Mouse (Mus musculus): ENCODE results near the gene Wdr81. TPM values are rescaled to one million over a fixed set of nuclear protein-coding genes. Genes with fewer than 3 reads are reported as not detected.

The Wdr81 gene
- total RNA-seq, 2 experiments from 2014 or later, result 23.4 to 23.7 TPM

DNA sequence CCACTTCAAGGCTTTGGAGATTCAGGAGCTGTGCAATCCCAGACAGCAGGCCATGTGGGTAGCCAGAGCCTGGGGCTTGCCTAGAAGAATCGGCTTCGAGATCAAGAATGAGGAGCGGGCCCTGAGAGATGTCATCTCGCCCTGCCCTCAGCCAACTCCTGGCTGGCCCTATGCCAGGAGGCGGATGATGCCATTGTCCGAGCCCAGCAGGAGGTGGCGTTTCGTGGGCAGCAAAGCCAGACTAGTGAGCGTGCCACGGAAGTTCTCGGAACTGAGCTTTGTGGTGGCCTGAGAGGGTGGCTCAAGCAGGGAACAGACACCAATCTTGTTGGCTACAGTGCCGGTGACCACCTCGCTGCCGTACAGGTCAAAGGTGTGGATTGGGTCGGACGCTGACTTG lies 12.9 kb downstream of the Wdr81 start:
- 0 out of 2 replicates have a peak overlapping the region, but pooled peaks have one; percentile 28 for H3K27ac ChIP-seq

DNA sequence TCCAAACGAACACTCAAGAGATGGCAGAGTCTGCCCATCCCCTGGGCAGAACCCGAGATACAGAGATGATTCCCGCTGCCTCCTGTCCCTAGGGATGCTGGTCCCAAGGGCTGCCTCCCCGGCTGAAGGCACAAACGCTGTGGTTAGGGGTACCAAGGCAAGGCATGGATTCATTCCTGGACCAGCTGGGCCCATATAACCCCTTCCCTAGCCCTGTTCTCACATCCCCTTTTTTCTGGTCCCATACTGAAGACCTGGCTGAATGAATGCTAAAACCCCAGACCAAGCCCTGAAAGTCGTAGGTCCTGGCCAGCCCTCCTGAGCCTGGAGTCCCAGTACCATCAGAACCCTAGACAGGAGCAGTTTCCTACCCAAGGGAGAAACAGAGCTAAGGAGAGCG lies 13.5 kb downstream of the Wdr81 start:
- TF ChIP-seq CTCF (conservative IDR thresholded peaks at IDR 0.05), result no peak
- Histone ChIP-seq H3K27ac (0 out of 2 replicates have a peak overlapping the region, but pooled peaks have one; percentile 28), H3K4me3 (no peak overlapping the region)
- DNase-seq (ENCODE audit: low spot score in 2 of 2), result no peak

More for the DNA sequence above, 12.9 kb downstream of the Wdr81 start:
- TF ChIP-seq CTCF (conservative IDR thresholded peaks at IDR 0.05), result no peak
- no peak overlapping the region for H3K4me3 ChIP-seq
- DNase-seq (ENCODE audit: low spot score in 2 of 2), result no peak

DNA sequence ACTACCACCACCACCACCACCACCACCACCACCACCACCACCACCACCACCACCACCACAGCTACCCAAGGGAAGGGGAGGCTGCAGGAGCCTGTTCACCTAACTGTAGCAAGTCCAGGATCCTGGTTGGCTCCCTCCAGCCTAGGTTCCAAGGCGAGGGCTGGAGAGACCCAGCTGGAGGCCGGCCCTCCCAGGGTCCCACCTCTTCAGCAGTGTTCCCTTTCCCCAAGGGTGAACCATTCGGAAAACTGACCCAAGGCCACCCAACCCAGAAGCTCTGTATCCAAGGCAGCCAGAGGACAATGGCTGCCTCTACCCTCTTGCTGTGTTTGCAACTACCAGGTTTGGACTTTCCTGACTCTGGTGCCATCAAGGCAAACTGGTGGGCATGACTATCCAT lies 14.6 kb downstream of the Wdr81 start:
- no peak overlapping the region for H3K4me3 ChIP-seq
- no peak for DNase-seq (ENCODE audit: low spot score in 2 of 2)
- no peak overlapping the region for H3K27ac ChIP-seq
- no peak for TF ChIP-seq CTCF (conservative IDR thresholded peaks at IDR 0.05)

DNA sequence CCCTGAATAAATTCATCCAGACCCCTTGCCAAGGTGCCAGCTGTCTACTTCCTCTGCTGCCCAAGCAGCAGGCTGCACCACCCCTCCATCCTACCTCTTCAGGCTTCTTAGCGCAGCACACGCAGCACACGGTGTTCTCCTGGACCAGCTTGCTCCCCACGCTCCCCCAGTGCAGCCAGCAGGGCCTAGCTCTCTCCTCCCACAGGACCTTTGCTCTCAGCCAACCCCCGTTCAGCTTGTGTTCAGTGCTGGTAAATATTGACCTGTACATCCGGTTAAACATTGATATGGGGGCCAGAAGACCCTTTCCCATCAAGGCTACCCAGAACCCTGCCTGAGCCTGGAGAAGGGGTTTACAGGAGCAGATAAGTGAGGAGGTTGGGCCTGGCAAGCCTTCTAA lies 15.2 kb downstream of the Wdr81 start, which contains the start of gene Serpinf2:
TSS of gene Serpinf2 (minus strand) at position 229 of the 400 bp plus-strand sequence.
- Histone ChIP-seq H3K4me3 (no peak within 1 kb of the TSS), H3K27ac (peak within 1 kb of the TSS; percentile 18; the same call in 1 of the 2 replicates)
- DNase-seq (ENCODE audit: low spot score in 2 of 2), result no peak
- TF ChIP-seq CTCF (conservative IDR thresholded peaks at IDR 0.05), result no peak

DNA sequence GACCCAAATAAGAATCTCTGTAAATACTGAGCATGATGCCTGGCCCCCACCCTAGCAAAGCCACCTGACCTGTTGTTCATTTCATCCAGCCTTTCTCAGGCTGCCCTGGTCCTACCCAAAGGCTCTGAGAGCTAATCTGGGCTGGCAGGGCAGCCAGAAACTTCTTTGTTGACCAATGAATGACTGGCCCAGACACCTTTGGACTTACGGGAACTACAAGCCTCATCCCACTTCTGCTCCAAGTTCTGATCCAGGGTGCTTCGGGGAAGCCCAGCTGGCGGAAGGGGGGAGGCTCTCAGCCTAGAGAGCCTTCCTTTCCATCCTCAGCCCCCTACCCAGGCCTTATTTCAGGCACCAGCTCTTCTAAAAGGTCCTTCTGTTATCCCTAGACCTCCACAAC lies 15.7 kb downstream of the Wdr81 start:
- no peak for TF ChIP-seq CTCF (conservative IDR thresholded peaks at IDR 0.05)
- no peak overlapping the region for H3K4me3 ChIP-seq
- DNase-seq (ENCODE audit: low spot score in 2 of 2), result no peak
- H3K27ac ChIP-seq, result peak overlapping the region; percentile 18; the same call in 1 of the 2 replicates

DNA sequence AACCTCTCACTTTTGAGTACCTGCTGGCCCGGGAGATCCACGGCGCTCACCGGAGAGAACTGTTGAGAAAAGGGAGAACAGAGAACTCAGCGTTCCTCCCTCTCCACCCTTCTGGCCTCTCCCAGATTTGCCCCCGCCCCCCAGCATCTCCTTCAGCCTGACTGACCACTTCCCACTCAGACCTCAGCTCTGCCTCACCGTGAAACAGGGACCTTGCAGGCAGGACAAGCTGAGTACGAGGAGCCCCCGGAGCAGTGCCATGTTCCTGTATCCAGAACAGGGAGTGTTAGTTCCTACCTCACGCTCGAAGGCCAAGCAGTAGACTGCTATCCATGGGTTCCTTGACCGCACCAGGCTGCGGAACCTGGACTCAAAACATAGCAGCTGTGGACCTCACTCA lies 16.3 kb downstream of the Wdr81 start:
- Histone ChIP-seq H3K4me3 (no peak overlapping the region), H3K27ac (no peak overlapping the region)
- TF ChIP-seq CTCF (conservative IDR thresholded peaks at IDR 0.05), result no peak
- no peak for DNase-seq (ENCODE audit: low spot score in 2 of 2)

DNA sequence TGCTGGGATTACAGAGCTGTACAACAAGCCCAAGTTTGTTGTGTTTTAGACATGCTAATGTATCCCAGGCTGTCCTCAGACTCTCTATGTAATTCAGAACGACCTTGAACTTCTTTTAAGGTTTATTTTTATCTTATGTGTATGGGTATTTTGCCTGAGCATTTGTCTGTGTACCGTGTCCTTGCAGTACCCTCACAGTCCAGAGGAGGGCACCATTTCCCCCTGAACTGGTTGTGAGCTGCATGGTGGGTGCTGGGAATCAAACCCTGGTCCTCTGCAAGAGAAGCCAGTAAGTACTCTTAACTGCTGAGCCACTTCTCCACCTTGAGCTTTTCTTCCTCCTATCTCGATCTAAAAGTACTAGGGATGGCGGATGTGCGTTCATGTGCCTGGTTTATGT lies 20.4 kb downstream of the Wdr81 start:
- Histone ChIP-seq H3K4me3 (no peak overlapping the region), H3K27ac (no peak overlapping the region)
- peak; percentile 51 for TF ChIP-seq CTCF (conservative IDR thresholded peaks at IDR 0.05)

DNA sequence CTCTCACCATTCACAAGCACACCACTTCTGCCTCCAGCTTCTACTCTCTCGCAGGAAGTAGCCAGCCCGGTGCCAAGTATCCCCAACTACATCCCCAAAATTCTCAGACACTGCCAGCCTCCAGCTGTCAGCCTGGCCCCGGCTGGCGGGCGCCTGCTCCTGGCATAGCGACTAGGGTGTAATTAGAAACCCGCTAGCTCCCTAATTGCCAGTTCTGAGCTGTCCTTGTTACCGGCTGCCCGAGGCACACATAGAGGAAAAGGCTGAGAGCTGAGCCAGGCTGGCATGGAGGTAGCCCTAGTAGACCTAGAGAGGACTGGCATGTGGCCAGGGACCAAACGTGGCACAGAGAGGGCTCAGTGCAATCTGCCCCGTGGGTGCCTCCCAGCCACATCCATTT lies 23.2 kb downstream of the Wdr81 start:
- H3K27ac ChIP-seq, result 0 out of 2 replicates have a peak overlapping the region, but pooled peaks have one; percentile 15
- H3K4me3 ChIP-seq, result no peak overlapping the region; the same call in 1 of the 2 replicates
- no peak for TF ChIP-seq CTCF (conservative IDR thresholded peaks at IDR 0.05)
- DNase-seq (ENCODE audit: low spot score in 2 of 2), result peak; percentile 69 to 82

More for the DNA sequence above, 20.4 kb downstream of the Wdr81 start:
- no peak for DNase-seq (ENCODE audit: low spot score in 2 of 2)

DNA sequence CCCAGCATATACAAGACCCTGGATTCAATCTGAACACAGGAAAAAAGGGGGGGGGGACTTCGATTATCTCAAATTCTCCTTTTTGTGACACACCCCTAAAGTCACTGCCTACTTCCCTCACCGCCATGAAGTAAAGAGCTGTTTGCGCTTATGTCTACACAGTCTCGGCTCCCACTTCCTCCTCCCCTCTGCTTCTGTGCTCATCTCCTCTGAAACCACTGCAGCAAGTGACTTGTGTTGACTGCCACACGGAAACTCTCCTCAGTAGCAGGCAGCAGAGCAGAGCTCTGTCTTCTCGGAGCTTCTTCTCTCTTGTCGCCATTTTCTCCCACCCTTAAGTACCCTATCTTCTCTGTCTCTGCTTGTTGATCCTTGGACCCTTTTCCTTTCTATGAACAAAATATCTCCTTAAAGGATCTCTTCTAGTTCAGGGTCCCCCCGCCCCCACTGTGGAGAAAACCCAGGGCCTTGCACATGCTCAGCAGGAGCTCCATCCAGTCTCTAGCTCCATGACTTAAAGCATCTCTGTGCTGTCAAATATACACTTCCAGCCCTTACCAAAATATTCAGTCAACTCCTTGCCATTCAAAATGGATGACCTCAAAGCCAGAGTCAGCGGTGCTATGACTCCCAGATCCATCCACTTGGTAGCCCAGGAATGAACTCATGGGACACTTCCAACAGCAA lies 25.4 kb downstream of the Wdr81 start:
- peak overlapping the region; percentile 6; the same call in 1 of the 2 replicates for H3K27ac ChIP-seq
- DNase-seq (ENCODE audit: low spot score in 2 of 2), result no peak
- no peak overlapping the region for H3K4me3 ChIP-seq
- TF ChIP-seq CTCF (conservative IDR thresholded peaks at IDR 0.05), result no peak

DNA sequence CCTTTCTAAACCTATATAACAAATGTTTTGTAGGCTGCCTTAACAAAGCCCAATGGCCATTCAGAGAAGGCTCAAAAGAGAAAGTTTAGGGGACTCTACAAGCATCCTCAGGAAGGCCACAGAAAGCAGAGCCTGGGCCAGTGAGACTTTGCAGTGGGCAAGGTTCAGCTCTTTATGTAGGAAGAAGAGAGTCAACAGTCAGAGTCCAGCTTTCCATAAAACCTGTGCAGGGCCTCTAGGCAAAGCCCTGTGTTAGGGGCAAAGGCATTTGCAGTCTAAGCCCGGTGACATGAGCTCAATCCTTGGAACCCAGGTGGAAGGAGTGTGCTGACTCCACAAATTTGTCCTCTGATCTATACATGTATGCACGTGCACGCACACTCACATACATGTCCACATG lies 30.1 kb downstream of the Wdr81 start:
- Histone ChIP-seq H3K4me3 (no peak overlapping the region), H3K27ac (no peak overlapping the region)
- TF ChIP-seq CTCF (conservative IDR thresholded peaks at IDR 0.05), result no peak
- DNase-seq (ENCODE audit: low spot score in 2 of 2), result no peak

DNA sequence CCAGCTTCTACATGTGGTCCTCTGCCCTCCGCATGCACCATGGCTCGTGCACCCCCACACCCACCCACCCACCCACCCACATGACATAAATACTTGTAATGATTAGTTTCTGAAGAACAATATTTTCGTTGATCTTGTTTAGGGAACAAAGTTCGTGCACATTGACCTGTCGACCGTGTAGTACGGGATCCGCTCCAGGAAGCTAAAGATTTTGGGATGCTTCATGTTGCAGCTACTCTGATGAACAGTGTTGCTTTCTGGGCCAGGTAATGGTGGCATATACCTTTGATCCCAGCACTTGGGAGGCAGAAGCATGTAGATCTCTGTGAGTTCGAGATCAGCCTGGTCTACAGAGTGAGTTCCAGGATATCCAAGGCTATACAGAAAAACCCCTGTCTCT lies 30.5 kb downstream of the Wdr81 start:
- DNase-seq (ENCODE audit: low spot score in 2 of 2), result no peak
- H3K4me3 ChIP-seq, result no peak overlapping the region
- no peak for TF ChIP-seq CTCF (conservative IDR thresholded peaks at IDR 0.05)
- H3K27ac ChIP-seq, result no peak overlapping the region

DNA sequence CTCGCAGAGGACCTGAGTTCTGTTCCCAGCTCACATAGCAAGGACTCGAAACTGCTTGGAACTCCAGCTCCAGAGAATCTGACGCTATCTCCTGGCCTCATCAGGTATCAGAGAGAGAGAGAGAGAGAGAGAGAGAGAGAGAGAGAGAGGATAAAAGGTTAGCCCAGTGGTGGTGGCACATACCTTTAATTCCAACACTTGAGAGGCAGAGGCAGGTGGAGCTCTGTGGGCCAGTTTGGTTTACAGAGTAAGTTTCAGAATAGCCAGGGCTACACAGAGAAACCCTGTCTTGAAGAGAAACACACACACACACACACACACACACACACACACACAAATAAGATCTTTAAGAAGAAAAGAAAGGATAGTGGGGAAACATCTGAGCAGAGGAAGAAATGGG lies 31.4 kb downstream of the Wdr81 start:
- DNase-seq (ENCODE audit: low spot score in 2 of 2), result no peak
- Histone ChIP-seq H3K27ac (no peak overlapping the region), H3K4me3 (no peak overlapping the region)
- no peak for TF ChIP-seq CTCF (conservative IDR thresholded peaks at IDR 0.05)

DNA sequence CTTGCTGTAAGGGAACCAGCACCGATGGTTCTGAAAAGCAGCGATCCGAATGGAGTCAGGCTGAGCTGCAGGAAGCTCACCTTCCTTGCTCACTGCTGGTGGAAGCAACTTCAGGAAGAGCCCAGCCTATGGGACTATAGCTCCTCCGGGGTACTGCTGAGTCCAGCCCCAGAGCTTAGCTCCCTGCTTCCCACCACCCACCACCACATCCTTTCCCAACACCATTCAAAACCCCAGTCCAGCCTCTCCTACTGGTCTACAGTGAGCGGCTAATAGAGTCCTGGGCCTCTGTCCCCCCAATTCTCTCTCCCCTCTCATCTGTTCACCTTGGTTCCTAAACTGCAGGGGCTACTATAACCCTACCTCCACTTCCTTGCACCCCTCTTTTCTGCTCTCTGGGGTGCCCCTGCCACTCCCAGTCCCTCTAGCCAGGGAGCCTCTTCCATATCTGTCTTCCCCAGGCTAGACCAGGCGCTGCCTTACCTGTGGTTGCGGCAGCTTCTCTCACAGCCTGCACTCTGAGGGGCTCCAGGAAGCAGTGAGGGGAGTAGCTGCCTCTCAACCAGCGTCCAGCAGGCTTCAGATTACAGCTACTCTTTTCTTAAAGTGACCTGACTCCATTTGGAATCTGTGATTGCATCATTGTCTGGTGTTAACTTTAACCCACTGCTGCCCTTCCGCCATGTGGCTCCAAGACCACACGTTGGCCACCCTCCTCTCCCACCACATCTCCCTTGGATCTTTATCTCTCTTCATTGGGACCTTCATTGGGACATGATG lies 32.3 kb downstream of the Wdr81 start, which contains the start of gene Serpinf1:
TSS of gene Serpinf1 (minus strand) at position 689 of the 780 bp plus-strand sequence.
- no peak for DNase-seq (ENCODE audit: low spot score in 2 of 2)
- no peak for TF ChIP-seq CTCF (conservative IDR thresholded peaks at IDR 0.05)
- H3K4me3 ChIP-seq, result no peak within 1 kb of the TSS
- H3K27ac ChIP-seq, result no peak within 1 kb of the TSS

Data from layer of hippocampus, adult 2 months (tissue).